Mouse (Mus musculus) frontal cortex, postnatal 14 days (tissue): ENCODE results near the gene Hexim1.
A peak's percentile ranks its signal among the peaks of the same experiment; 100 is the strongest.

ENCODE experiments used
- DNase-seq, 2 experiments: peaks; one replicate each; pipeline ENCODE4 v3.0.0; 2022; ENCODE audit warnings: low spot score in 2 of 2

The Hexim1 gene

DNA sequence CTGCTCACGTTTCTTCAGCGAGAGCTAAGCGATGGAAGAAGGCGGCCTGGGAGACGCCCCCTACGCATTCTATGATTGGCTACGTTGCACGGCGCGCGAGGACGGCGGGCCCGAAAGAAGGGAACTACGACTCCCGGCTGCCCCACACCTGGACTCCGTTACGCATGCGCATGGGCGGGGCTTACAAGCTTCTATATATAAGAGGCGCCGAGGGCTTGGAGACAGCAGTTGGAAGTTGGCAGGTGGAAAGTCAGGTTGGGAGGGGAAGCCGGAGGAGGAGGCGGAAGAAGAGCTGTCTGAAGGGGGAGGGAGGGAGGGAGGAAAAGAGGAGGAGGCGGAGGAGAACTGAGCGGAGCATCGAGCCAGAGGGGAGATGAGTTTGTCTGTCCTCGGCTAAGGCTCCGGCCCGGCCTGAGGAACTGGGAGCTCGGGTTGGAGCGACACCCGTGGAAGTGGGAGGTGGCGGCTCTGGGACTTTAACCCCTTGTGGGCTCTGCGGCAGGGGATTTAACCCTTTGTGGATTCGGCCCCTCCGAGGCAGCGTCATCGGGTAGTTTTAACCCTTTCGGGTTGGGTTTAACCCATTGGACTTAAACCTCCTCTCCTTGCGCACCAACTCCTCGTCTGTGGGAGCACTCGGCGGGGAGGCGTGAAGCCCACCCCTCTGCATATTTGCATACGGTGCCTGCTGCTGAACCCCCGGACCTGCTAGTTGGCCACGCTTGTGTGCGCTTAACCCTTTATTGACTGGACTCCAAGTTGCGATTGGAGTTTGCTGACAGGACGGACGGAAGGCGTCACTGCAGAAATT is at the start of gene Hexim1:
TSS of gene Hexim1 (plus strand) at position 224 of the 811 bp plus-strand sequence.
- DNase-seq = peak; percentile 100

DNA sequence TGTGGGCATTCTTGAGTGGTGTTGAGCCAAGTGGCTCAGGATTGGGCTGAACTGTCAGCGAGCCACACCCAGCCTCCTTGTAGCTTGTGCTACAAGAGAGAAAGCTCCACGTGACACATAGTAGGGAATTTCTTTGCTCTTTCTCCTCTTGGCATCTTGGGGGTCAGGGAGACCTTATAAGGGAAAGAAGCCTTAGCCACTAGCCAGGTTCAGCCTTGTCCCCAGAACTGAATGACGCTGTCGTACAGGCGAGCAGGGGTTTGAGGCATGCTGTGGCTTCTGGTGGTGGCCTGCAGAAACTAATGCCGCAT is 49.0 kb upstream of the Hexim1 start:
- DNase-seq = no peak

GRCm38 (mm10) chr11:103067457-103068001 is 48.5 kb upstream of the Hexim1 start:
- no peak for DNase-seq

GRCm38 (mm10) chr11:103068272-103068671 is 47.8 kb upstream of the Hexim1 start:
- DNase-seq = no peak

DNA sequence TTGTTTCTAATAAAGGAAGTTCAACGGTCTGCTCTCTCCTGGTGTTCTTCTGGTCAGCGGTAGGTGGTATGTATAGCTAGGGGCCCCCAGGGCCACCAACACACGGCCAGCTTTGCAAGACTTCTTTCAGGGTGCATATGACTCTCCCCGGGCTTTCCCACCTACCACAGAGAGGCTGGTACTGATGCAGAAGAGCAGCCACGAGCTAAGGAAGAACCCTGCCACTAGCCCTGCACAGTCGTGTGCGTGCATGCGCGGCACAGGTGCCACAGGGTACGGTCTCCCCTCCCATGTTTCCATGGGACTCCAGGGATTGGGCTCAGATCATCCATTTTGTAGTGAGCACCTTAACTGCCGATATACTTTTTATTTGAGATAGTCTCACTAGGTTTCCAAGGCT is 47.1 kb upstream of the Hexim1 start:
- no peak for DNase-seq

- DNase-seq = no peak
These were observed 46.3 kb upstream of the Hexim1 start for GRCm38 (mm10) chr11:103069731-103070130.

DNA sequence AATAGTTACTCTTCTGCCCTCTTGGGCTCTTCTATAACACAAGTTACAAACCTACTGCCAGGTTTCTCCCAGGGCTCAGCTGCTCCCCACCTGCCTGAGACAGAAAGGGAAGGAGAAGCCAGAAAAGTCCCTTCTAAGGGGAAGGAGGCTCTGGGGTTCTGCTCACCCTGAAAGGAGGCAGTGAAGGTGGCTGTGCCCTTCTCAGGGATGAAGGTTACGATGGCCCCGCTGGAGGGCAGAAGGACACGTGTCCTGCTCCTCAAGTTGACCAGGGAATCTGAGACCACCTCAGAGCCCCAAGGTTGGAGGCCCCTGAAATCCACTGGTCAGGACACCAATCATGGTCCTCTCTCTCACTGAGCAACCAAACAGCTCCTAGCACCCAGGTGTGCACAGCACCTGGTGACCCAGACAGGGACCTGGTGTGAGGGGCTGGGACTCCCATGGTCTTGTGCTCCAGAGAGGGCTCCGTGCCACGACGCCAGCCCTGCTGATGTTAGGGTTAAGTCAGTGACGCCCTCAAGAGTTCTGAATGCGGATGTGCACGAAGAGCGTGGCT is 45.6 kb upstream of the Hexim1 start:
- DNase-seq = no peak

DNA sequence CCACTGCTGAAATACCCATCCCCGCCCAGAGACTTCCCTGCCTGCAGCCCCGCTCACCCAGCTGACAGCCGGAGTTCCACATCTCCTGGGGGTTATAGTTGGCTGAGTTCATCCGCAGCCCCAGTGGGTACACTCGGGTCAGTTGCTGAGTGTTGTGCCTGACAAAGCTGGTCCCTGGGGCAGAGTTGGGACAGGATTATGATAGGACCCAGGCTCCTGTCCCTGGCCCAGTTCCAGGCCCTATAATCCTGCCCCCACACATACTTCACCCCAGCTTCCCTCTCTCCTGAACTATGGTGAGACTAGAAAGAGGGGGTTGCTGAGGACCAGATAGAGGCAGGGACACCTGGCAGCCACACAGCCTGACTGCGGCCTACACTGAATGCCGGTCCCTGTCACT is 42.4 kb upstream of the Hexim1 start:
- DNase-seq = no peak

- no peak for DNase-seq
These were observed 41.8 kb upstream of the Hexim1 start for GRCm38 (mm10) chr11:103074121-103074650.

DNA sequence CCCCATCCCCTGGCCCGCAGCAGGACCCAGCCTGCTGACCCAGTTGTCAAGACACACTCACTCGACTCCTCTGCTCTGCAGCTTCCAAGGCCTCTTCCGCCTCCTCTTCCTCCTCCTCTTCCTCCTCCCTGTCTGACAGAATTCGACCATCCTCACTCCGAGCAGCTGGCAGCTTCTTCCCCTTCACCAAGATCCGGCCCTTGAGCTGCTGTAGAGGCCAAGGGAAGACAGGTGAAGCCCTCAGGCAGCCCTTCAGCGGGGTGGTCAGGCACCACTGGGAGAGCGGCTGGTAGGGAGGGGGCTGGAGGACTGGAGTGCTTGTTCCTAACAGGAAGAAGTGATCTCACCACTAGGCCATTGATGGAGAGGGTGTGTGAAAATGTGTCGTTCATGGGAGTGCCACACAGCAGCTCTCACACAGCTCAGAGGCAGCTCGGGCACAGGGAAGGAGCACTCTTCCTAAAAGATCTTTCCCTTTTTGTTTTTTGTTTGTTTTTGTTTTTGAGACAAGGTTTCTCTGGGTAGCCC is 41.2 kb upstream of the Hexim1 start:
- no peak for DNase-seq

GRCm38 (mm10) chr11:103076010-103076409 is 40.0 kb upstream of the Hexim1 start:
- no peak for DNase-seq

DNA sequence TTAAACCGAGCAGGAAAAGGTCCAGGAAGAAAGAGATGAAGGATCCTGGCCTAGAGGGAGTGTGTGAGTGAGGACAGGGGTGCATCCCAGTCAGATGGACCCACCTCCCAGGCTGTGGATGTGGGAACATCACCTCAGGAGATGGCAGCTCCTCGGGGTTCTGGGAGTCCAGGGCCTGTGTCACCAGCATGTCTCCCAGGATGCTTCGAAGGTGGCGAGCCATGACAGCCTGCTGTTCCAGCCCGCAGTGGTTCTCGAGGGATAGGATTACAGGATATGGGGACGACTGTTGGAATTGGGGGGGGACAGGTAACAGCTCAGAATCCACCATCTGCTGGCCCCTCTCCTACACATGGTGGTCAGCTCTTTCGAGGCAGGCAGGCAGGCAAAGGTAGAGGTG is 39.5 kb upstream of the Hexim1 start:
- DNase-seq = no peak

DNA sequence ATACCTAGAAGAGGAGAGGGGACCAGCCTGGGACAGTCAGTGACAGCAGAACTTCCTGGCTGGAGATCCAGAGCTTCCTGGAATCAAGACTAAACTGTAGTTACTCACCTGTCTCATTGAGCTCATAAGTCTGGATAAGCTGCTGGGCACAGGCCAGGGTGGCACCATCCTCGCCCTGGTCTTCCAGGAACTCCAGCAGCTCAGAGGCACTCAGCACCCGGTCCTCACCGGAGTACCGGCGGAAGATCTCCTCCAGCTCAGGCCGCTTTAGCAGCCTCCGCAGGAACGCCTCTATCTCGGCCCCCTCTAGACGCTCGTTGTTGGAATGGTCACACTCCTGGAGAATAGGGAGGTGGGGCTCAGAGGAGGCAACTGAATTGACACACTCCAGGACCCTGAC is 37.9 kb upstream of the Hexim1 start:
- no peak for DNase-seq

DNA sequence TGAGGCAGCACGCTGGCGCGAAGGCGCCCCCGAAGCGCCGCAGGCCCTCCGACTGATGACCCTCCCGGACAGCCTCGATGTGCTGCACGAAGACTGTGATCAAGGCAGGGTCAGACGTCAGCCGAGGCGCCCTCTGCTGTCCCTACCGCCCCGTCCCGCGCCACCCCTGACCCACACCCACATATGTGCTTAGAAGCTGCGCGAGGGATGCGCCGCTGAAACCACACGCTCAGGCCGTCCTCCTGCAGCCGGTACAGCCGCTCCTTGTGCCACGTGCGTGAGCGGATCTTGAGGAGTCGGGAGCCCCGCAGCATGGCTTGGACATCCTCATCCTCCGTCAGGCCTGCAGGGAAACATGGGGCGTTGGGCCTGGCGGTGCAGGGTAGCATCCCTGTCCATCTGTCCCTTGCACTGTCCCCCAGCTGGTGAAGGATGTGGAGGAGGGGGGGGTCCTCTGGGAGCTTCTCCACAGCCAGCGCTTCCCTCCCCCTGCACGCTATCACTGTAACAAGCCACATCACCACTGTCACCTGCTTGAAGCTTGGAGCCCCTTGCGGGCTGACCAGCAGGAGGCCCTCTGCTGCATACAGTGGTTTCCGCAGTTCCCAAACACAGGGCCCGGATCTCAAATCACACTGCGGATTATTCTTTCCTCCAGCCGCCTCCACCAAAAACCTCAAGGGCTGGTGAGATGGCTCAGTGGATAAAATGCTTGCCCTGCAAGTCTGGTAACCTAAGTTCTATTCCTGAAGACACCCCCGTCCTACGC is 35.5 kb upstream of the Hexim1 start:
- DNase-seq = no peak

DNA sequence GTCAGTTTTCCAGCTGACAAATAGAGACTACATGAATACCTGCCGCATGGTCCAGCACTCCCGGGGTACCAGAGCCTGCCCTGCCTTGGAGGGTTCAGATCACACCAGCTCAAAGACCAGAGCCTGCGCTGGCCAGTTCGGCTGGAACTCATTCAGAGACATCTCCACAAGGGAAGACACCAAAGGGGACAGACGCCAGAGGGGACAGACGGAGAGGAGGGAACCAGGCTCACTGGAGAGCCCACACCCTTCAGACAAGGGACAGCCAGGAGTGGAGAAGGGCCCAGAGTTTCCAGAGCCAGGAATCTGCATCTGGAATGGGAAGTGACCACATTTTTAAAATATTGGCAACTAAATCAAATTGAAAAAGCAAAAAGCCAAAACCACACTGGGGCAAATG is 34.4 kb upstream of the Hexim1 start:
- no peak for DNase-seq

- no peak for DNase-seq
These were observed 22.7 kb upstream of the Hexim1 start for GRCm38 (mm10) chr11:103093306-103093705.

- DNase-seq = no peak
These were observed 21.9 kb upstream of the Hexim1 start for GRCm38 (mm10) chr11:103093862-103094833.

GRCm38 (mm10) chr11:103095107-103095670 is 20.8 kb upstream of the Hexim1 start:
- DNase-seq = no peak

- DNase-seq = no peak
These were observed 20.2 kb upstream of the Hexim1 start for GRCm38 (mm10) chr11:103095801-103096200.
